Mouse (Mus musculus) heart, adult 2 months (tissue): ENCODE measurements around the gene Cc2d2a. TPM values are rescaled to one million over a fixed set of nuclear protein-coding genes. Genes with fewer than 3 reads are reported as not detected.

Source experiments
- DNase-seq, 2 experiments: peaks; one replicate each; pipeline ENCODE4 v3.0.0; 2021
- H3K27ac ChIP-seq: fragments of 200-600 bp; 2 replicates; pipeline ENCODE4 v1.8.1; 2022
- H3K27me3 ChIP-seq: fragments of 200-500 bp; 2 replicates; pipeline ENCODE4 v1.6.1; 2012; ENCODE audit warnings: mild to moderate bottlenecking, low read length, inconsistent platforms, mixed read lengths; ENCODE audit not compliant: control insufficient read depth, insufficient read depth
- H3K36me3 ChIP-seq: fragments of 200-500 bp; 2 replicates; pipeline ENCODE4 v1.6.1; 2012; ENCODE audit warnings: low read length, inconsistent platforms; ENCODE audit not compliant: control insufficient read depth, insufficient read depth
- H3K4me1 ChIP-seq: fragments of 200-500 bp; 2 replicates; pipeline ENCODE4 v1.6.1; 2011; ENCODE audit warnings: low read length; ENCODE audit not compliant: control insufficient read depth, insufficient read depth
- H3K4me3 ChIP-seq: fragments of 200-600 bp; 2 replicates; pipeline ENCODE4 v1.8.1; 2022
- H3K79me2 ChIP-seq: fragments of 200-500 bp; replicated peaks from 2 replicates; pipeline ENCODE4 v1.6.1; 2012; ENCODE audit warnings: mild to moderate bottlenecking, inconsistent platforms, low read length, moderate library complexity, mixed read lengths; ENCODE audit not compliant: control insufficient read depth, insufficient read depth
- H3K9ac ChIP-seq: fragments of 200-500 bp; 2 replicates; pipeline ENCODE4 v1.6.1; 2012; ENCODE audit warnings: low read depth, mild to moderate bottlenecking, control low read depth, inconsistent platforms, low read length, mixed read lengths
- CTCF ChIP-seq: fragments of 200-600 bp; IDR thresholded peaks from 2 replicates; pipeline ENCODE4 v1.8.1; 2022; ENCODE audit warnings: antibody characterized with exemption, mild to moderate bottlenecking, moderate library complexity
- EP300 ChIP-seq: fragments of 200-500 bp; IDR thresholded peaks from 2 replicates; pipeline ENCODE4 v1.6.1; 2011; ENCODE audit warnings: low read depth, low read length, control low read depth; ENCODE audit not compliant: insufficient read depth
- POLR2A ChIP-seq: fragments of 200-500 bp; IDR thresholded peaks from 2 replicates; pipeline ENCODE4 v1.6.1; 2011; ENCODE audit warnings: mild to moderate bottlenecking, low read depth, low read length, control low read depth; ENCODE audit not compliant: insufficient read depth
- WGBS: fragments of 180-500 bp; shearing (Covaris S2); methylation state at CpG from one replicate; pipeline ENCODE4 v1.1.7; 2018; 5-methylcytosine and 5-hydroxymethylcytosine counted together
- intact Hi-C: fragments of 180-260 bp; cut with DNase I; formaldehyde crosslinking; loops from one replicate; pipeline ENCODE4 v1.15.1; 2025
- polyA plus RNA-seq: library from polyadenylated mRNA; depleted of rRNA; stranded (reverse); fragments of >200 nt; gene quantifications from 2 replicates; pipeline ENCODE4 v1.2.3, GENCODE M21; 2012
- total RNA-seq, 2 experiments: library from RNA; stranded (reverse); gene quantifications; 2 replicates each; pipeline ENCODE4 v1.2.3; 2021

Cc2d2a gene
- total and polyA plus RNA-seq, 3 experiments = 4.2 to 8.6 (median 6.6) TPM

DNA sequence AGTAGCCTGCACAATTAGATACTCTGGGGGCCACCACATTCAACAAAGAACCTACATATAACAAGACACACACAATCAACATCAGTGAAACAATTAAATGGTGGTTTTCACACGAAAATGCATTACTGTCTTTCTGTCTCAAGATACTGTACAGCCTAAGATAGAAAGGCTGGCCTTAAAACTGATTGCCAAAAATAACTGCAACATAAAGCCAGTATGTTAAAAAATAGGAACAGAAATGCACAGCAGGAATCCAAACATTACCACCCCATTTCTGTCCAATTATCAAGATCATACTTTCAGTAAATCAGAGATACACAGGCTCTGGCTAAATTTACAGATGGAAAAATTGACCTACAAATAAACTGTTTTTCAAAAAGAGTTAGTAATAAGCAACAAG, 114.8 kb downstream of the Cc2d2a start:
- TF ChIP-seq EP300 (no peak), CTCF (no peak), POLR2A (no peak)
- WGBS = 11% methylated on average over 1 of the region's 1 CpGs
- H3K27ac ChIP-seq = peak overlapping the region; percentile 45; the same call in 1 of the 2 replicates

DNA sequence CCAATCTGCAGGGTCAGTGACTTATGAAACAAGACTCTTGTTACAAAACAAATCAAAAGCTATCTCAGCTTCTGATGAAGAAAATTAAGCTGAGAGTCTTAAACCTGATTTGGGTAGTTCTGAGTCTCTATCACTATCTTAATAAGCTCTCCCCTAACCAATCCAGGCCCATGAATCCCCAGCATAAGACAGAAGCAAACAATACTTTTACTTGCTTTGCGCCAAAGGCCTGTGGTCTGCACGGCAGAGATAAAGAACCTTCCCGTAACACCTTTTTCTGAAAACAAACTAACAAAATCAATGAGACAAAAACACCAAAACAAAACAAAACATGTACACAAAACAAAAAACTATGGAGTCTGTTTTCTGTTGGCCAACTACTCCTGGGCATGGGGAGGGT, 116.4 kb downstream of the Cc2d2a start:
- Histone ChIP-seq H3K27ac (no peak overlapping the region), H3K9ac (no peak overlapping the region), H3K36me3 (peaks cover 8% of the 10 kb centered on the region), H3K4me3 (no peak overlapping the region), H3K79me2 (no peaks in the 10 kb centered on the region), H3K4me1 (peaks cover 7% of the 10 kb centered on the region), H3K27me3 (no peaks in the 10 kb centered on the region)
- no peak for TF ChIP-seq POLR2A
- TF ChIP-seq EP300 = no peak
- TF ChIP-seq CTCF = no peak
- DNase-seq = no peak
- intact Hi-C loops = no loop called here
- WGBS = 95% methylated on average over 3 of the region's 3 CpGs

More for the DNA sequence above, 114.8 kb downstream of the Cc2d2a start:
- peaks cover 4% of the 10 kb centered on the region for H3K4me1 ChIP-seq
- intact Hi-C loops = no loop called here
- H3K36me3 ChIP-seq = peaks cover 8% of the 10 kb centered on the region
- no peaks in the 10 kb centered on the region for H3K79me2 ChIP-seq
- no peak overlapping the region for H3K9ac ChIP-seq
- no peak for DNase-seq
- H3K27me3 ChIP-seq = no peaks in the 10 kb centered on the region
- no peak overlapping the region for H3K4me3 ChIP-seq

DNA sequence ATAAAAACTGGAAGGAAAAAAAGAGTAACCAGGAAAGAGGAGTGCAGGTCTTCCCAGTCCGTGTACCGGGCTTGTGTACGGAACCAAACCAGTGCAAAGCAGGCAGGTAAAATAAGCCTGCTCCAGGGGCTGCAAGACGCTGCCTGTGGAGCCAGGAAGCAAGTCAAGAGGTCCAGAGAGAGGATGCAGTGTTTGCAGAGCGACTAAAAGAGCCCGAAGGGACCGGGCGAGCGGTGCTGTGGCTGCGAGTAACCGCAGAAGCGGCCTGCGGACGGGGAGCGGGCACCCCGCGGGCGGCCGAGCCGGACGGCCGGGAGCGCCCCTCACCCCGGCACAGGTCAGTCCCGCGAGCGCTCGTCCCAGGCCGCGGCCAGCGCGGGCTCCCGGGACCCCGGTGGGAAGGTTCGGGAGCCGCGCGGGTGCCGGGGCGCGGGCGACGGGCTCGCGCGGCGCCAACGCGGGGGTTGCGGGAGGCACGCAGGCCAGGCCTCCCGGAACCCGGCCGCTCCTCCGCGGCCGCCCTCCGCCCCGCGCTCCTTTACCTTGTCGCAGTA, 119.4 kb downstream of the Cc2d2a start:
- Histone ChIP-seq H3K79me2 (no peaks in the 10 kb centered on the region), H3K36me3 (peaks cover 6% of the 10 kb centered on the region), H3K9ac (peak overlapping the region; percentile 99), H3K4me3 (peak overlapping the region; percentile 95), H3K27me3 (no peaks in the 10 kb centered on the region), H3K4me1 (peaks cover 7% of the 10 kb centered on the region), H3K27ac (peak overlapping the region; percentile 97)
- intact Hi-C loops = loop anchor here (10.0 kb wide), 2 partner anchors 443 to 547 kb away; partner anchors contain the start of genes Cpeb2 and Tapt1
- TF ChIP-seq CTCF = no peak
- no peak for TF ChIP-seq POLR2A
- no peak for TF ChIP-seq EP300
- DNase-seq = no peak
- under 1% methylated on average over 59 of the region's 61 CpGs for WGBS

DNA sequence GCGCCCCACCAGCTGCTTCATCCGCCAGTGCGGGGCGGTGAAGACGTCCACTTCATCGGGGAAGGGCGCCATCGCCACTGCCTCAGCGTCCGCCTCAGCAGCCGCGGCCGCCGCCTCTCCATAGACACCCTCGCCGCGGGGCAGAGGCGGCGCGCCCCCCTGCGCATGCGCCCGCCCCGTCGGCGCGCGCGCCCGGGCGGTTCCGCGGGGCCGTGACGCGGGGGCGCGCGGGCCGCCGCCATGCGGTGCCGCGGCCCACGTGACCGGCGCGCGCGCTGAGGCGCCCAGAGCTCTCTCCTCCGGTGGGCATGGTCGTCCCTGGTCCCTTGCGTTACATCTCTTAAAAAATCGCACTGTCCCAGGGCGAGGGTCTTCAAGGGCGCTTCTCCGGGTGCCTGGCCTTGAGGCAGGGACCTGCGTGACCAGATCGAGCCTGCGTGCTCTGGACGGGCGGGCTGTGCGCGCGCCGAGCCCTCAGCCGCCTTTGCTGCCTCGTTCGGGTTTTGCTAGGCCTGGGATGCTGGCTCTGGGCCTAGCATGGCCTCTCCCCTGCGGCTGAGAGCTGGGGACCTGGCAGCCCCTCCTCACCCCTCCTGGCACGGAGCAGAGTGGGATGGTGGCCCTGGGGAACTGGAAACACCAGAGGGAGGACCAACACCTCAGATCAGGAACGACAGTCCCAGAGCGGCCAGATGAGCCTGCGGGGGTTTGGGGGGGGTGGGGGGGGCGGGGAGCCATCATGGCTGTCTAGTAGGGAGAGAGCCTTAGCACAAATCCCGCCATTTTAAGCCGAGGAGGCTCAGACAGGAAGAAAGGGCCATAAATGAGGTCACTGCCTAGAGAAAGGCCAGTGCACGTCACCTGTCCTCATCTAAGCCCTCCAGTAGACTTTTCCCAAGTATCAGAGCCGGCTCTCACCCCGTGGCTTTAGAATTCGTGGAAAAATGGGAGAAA, 120.1 kb downstream of the Cc2d2a start:
- Histone ChIP-seq H3K27ac (peak overlapping the region; percentile 97), H3K36me3 (no peaks in the 10 kb centered on the region), H3K79me2 (no peaks in the 10 kb centered on the region), H3K9ac (peak overlapping the region; percentile 99), H3K27me3 (no peaks in the 10 kb centered on the region), H3K4me1 (peaks cover 7% of the 10 kb centered on the region), H3K4me3 (peak overlapping the region; percentile 95)
- DNase-seq = peak; percentile 87 to 90
- intact Hi-C loops = loop anchor here (10.0 kb wide), 2 partner anchors 443 to 547 kb away; partner anchors contain the start of genes Cpeb2 and Tapt1
- WGBS = 3% methylated on average over 82 of the region's 82 CpGs
- no peak for TF ChIP-seq CTCF
- peak; percentile 88 for TF ChIP-seq POLR2A
- no peak for TF ChIP-seq EP300

DNA sequence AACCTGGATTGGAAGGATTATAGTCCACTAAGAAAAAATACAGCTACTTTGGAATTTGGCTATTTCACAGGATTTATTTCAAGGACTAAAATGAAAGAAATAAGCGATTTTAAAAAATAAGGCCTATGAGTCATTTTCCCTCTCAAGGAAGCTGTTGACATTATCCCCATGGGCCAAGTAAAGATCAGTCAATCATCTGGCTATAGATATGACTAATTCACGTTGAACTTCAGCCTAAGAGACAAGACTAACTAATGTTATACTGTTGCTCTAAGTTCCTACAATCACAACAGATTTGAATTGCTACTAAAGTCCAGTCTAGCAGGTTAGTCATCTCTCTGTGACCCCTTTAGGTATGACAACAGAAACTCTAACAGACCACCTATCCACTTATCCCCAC, 121.8 kb downstream of the Cc2d2a start:
- Histone ChIP-seq H3K4me1 (peaks cover 7% of the 10 kb centered on the region), H3K9ac (no peak overlapping the region), H3K27ac (no peak overlapping the region), H3K27me3 (no peaks in the 10 kb centered on the region), H3K79me2 (no peaks in the 10 kb centered on the region), H3K4me3 (no peak overlapping the region), H3K36me3 (no peaks in the 10 kb centered on the region)
- 60% methylated on average over 2 of the region's 2 CpGs for WGBS
- DNase-seq = no peak
- no peak for TF ChIP-seq CTCF
- no peak for TF ChIP-seq EP300
- TF ChIP-seq POLR2A = no peak
- intact Hi-C loops = loop anchor here (10.0 kb wide), 2 partner anchors 441 to 549 kb away; partner anchors contain the start of genes Cpeb2 and Tapt1
